Mouse (Mus musculus) MEL (cell line): ENCODE results near the gene Prdm11.

Source experiments
- BHLHE40 ChIP-seq: IDR thresholded peaks from 2 replicates; pipeline ENCODE4 v1.6.1; 2012; ENCODE audit warnings: low read depth, mild to moderate bottlenecking, inconsistent platforms, low read length, improper control_type of control experiment, borderline replicate concordance
- POLR2A ChIP-seq, 2 experiments: IDR thresholded peaks; 2 replicates each; pipeline ENCODE4 v1.6.1; 2011 to 2012; ENCODE audit warnings: low read length in 2 of 2, mild to moderate bottlenecking in 2 of 2, control low read depth in 1 of 2, improper control_type of control experiment in 1 of 2, low read depth in 1 of 2, moderate library complexity in 1 of 2; ENCODE audit not compliant: control insufficient read depth in 1 of 2, insufficient read depth in 1 of 2, poor library complexity in 1 of 2
- TCF12 ChIP-seq: IDR thresholded peaks from 2 replicates; pipeline ENCODE4 v1.6.1; 2014; ENCODE audit warnings: low read depth, mild to moderate bottlenecking, inconsistent platforms, low read length, improper control_type of control experiment, moderate library complexity

DNA sequence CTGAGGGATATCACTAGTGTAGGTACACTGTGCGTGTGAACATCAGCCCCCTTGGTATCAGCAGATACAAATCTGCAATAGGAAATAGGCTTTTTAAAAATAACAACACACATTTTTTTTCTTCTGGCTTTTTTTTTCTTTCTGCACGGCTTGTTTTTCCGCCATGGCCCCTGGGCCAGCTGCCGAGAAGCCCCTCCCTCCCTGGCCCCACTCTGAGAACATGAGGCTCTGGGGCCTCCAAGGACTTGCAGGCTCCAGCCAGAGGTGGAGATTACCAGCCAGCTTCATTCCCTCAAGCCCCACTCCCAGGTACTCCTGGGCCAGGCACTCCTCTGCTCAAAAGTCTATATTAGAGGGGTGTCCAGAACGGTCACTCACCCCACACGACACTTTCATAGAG is 4.5 kb downstream of the Prdm11 start:
- TF ChIP-seq BHLHE40 (no peak), POLR2A (IDR thresholded peaks at IDR 0.05; ENCODE audit: control insufficient read depth in 1 of 2, insufficient read depth in 1 of 2, low read depth in 1 of 2, low read length in 2 of 2, poor library complexity in 1 of 2) (no peak), TCF12 (no peak)
